In genomic region chr9:99243190-99243894, GRCm38 (mm10) we compare ENCODE assay signal across 8 mouse cellular contexts. TPM values are rescaled to one million over a fixed set of nuclear protein-coding genes. Genes with fewer than 3 reads are reported as not detected.
DNase-seq lines count a peak whose midpoint lies in the region; ATAC-seq and TF ChIP-seq lines count a peak whose summit lies in the region.

Gene Cep70 (plus strand): TSS chr9:99243367.

- DNase-seq in c-Kit-negative CD71-positive TER-119-positive erythroid progenitor cells, embryonic 14.5 days (ENCODE audit: low read depth, low spot score), result peak; percentile 96
- DNase-seq in fibroblast of lung, adult 2 months (ENCODE audit: low read depth), result peak; percentile 74
- peak; percentile 97 to 98 for DNase-seq in kidney, postnatal 25 days
- DNase-seq in liver, embryonic 14.5 days (ENCODE audit: low read depth in 3 of 3, low spot score in 3 of 3), result peak; percentile 87 to 90 (median 89)
- DNase-seq in neural tube, embryonic 11.5 days (ENCODE audit: low spot score), result peak; percentile 97
- peak; percentile 98 for DNase-seq in stomach, postnatal 0 days (ENCODE audit: low spot score)

- TF ChIP-seq EP300 in liver, embryonic 14.5 days (IDR thresholded peaks at IDR 0.05; ENCODE audit: low read depth), result no peak
- TF ChIP-seq EP300 in stomach, postnatal 0 days (optimal IDR thresholded peaks at IDR 0.05), result no peak

- 0 out of 2 replicates have a peak, but pooled peaks have one; percentile 0 for TF ChIP-seq CTCF in liver, embryonic 14.5 days (IDR thresholded peaks at IDR 0.05; ENCODE audit: low read depth)
- TF ChIP-seq CTCF in stomach, postnatal 0 days (IDR thresholded peaks at IDR 0.05; ENCODE audit: low read depth), result no peak; the same call in none of the 2 replicates

- ATAC-seq in CD4-positive, CD25-positive, alpha-beta regulatory T cell, adult 4 months, result peak; percentile 91
- peak; percentile 97 for ATAC-seq in heart, embryonic 15.5 days (replicated peaks; ENCODE audit: insufficient number of reproducible peaks, insufficient read depth, low FRiP score, low read depth)
- ATAC-seq in liver, embryonic 14.5 days (ENCODE audit: insufficient read depth), result peak; percentile 90
- peak; percentile 94 for ATAC-seq in neural tube, embryonic 11.5 days (ENCODE audit: insufficient read depth, low FRiP score, low TSS enrichment)
- peak; percentile 98 for ATAC-seq in stomach, postnatal 0 days (ENCODE audit: low FRiP score, low TSS enrichment)

- H3K9me3 ChIP-seq in heart, embryonic 15.5 days (replicated peaks), result no peaks in the 10 kb centered on the region
- H3K9me3 ChIP-seq in liver, embryonic 14.5 days (ENCODE audit: control insufficient read depth, low read length), result no peaks in the 10 kb centered on the region
- no peaks in the 10 kb centered on the region for H3K9me3 ChIP-seq in neural tube, embryonic 11.5 days (ENCODE audit: control insufficient read depth, low read length)
- H3K9me3 ChIP-seq in stomach, postnatal 0 days (ENCODE audit: control insufficient read depth, low read length), result no peaks in the 10 kb centered on the region

- peaks cover 12% of the 10 kb centered on the region for H3K4me1 ChIP-seq in heart, embryonic 15.5 days (replicated peaks)
- peaks cover 21 to 45% of the 10 kb centered on the region in 2 experiments for H3K4me1 ChIP-seq in liver, embryonic 14.5 days (replicated peaks; ENCODE audit: control insufficient read depth in 2 of 2, insufficient read depth in 2 of 2, low read length in 1 of 2)
- peaks cover 3% of the 10 kb centered on the region; the same call in 1 of the 2 replicates for H3K4me1 ChIP-seq in neural tube, embryonic 11.5 days (ENCODE audit: control insufficient read depth, insufficient read depth, low read length)
- H3K4me1 ChIP-seq in stomach, postnatal 0 days (replicated peaks; ENCODE audit: control insufficient read depth, insufficient read depth), result 0 out of 2 replicates have a peak, but pooled peaks cover 3% of the 10 kb centered on the region

- under 1% methylated on average over 66 of the region's 66 CpGs for WGBS in heart, embryonic 15.5 days
- under 1% methylated on average over 66 of the region's 66 CpGs for WGBS in liver, embryonic 14.5 days (ENCODE audit: insufficient replicate concordance)
- under 1% methylated on average over 65 of the region's 66 CpGs for WGBS in neural tube, embryonic 11.5 days
- WGBS in stomach, postnatal 0 days, result under 1% methylated on average over 65 of the region's 66 CpGs

- H3K27ac ChIP-seq in heart, embryonic 15.5 days, result peak within 1 kb of the TSS; percentile 70
- peak within 1 kb of the TSS; percentile 85 for H3K27ac ChIP-seq in liver, embryonic 14.5 days
- H3K27ac ChIP-seq in neural tube, embryonic 11.5 days (ENCODE audit: low read depth, low read length), result 0 out of 2 replicates have a peak within 1 kb of the TSS, but pooled peaks have one; percentile 9
- peak within 1 kb of the TSS; percentile 67 for H3K27ac ChIP-seq in stomach, postnatal 0 days (replicated peaks)

- H3K36me3 ChIP-seq in heart, embryonic 15.5 days, result no peaks in the 10 kb centered on the region
- peaks cover 8% of the 10 kb centered on the region for H3K36me3 ChIP-seq in liver, embryonic 14.5 days (replicated peaks; ENCODE audit: control insufficient read depth, insufficient read depth, low read depth)
- H3K36me3 ChIP-seq in neural tube, embryonic 11.5 days (ENCODE audit: control insufficient read depth, insufficient read depth, low read length), result no peaks in the 10 kb centered on the region
- no peaks in the 10 kb centered on the region for H3K36me3 ChIP-seq in stomach, postnatal 0 days (ENCODE audit: control insufficient read depth, insufficient read depth, low read length)

- H3K4me3 ChIP-seq in heart, embryonic 15.5 days, result peak within 1 kb of the TSS; percentile 94
- peak within 1 kb of the TSS; percentile 81 to 97 for H3K4me3 ChIP-seq in liver, embryonic 14.5 days (ENCODE audit: insufficient read depth in 1 of 2, low read depth in 2 of 2, low read length in 2 of 2)
- peak within 1 kb of the TSS; percentile 70 for H3K4me3 ChIP-seq in neural tube, embryonic 11.5 days (ENCODE audit: low read depth, low read length)
- H3K4me3 ChIP-seq in stomach, postnatal 0 days (ENCODE audit: low read depth, low read length), result peak within 1 kb of the TSS; percentile 87

- no peaks in the 10 kb centered on the region for H3K27me3 ChIP-seq in heart, embryonic 15.5 days
- no peaks in the 10 kb centered on the region for H3K27me3 ChIP-seq in liver, embryonic 14.5 days (ENCODE audit: control insufficient read depth, insufficient read depth, low read length)
- no peaks in the 10 kb centered on the region for H3K27me3 ChIP-seq in neural tube, embryonic 11.5 days (ENCODE audit: control insufficient read depth, insufficient read depth, low read length)
- H3K27me3 ChIP-seq in stomach, postnatal 0 days (ENCODE audit: control insufficient read depth, insufficient read depth, low read length), result no peaks in the 10 kb centered on the region

- H3K4me2 ChIP-seq in heart, embryonic 15.5 days, result peak within 1 kb of the TSS; percentile 68
- H3K4me2 ChIP-seq in liver, embryonic 14.5 days (ENCODE audit: low read depth), result peak within 1 kb of the TSS; percentile 83
- peak within 1 kb of the TSS; percentile 67 for H3K4me2 ChIP-seq in neural tube, embryonic 11.5 days (ENCODE audit: low read depth)
- H3K4me2 ChIP-seq in stomach, postnatal 0 days (replicated peaks; ENCODE audit: low read depth), result peak within 1 kb of the TSS; percentile 58

- peak within 1 kb of the TSS; percentile 82 for H3K9ac ChIP-seq in heart, embryonic 15.5 days
- peak within 1 kb of the TSS; percentile 93 for H3K9ac ChIP-seq in liver, embryonic 14.5 days (replicated peaks)
- H3K9ac ChIP-seq in neural tube, embryonic 11.5 days (ENCODE audit: low read length), result peak within 1 kb of the TSS; percentile 65
- peak within 1 kb of the TSS; percentile 70 for H3K9ac ChIP-seq in stomach, postnatal 0 days (ENCODE audit: low read length)

RNA-seq across cellular contexts. Expression of gene Cep70, which starts in this region (rescaled TPM):
- polyA plus RNA-seq in CD4-positive, CD25-positive, alpha-beta regulatory T cell, adult 4 months (2017; shearing (Covaris generic)), result 10 to 100 TPM; 18.8 to 20.3 TPM
- polyA plus RNA-seq in heart, embryonic 15.5 days (2015; fragmentation: Nextera tagmentation; extraction: Ambion mirVana), result 20.9 and 22.7 TPM in 2 replicates
- 10.5 and 13.7 TPM in 2 replicates for polyA plus RNA-seq in liver, embryonic 14.5 days (2012; rRNA removed)
- 25.5 and 27.2 TPM in 2 replicates for polyA plus RNA-seq in liver, embryonic 14.5 days (2014; fragmentation: Nextera tagmentation; extraction: Ambion mirVana)
- 43.7 and 46.7 TPM in 2 replicates for polyA plus RNA-seq in neural tube, embryonic 11.5 days (2014; fragmentation: Nextera tagmentation; extraction: Ambion mirVana)
- 11.6 and 13.3 TPM in 2 replicates for polyA plus RNA-seq in stomach, postnatal 0 days (2015; fragmentation: Nextera tagmentation; extraction: Ambion mirVana)

Comparison
In these comparisons a context has a peak if more than half of its experiments do, and no peak if none do; other contexts are left out.
1. Peak in every context shown above with its lines: DNase-seq, ATAC-seq, H3K4me3 ChIP-seq and H3K27ac ChIP-seq.
2. H3K27ac ChIP-seq: peak in every context shown above with its lines; median percentile 85 in liver, embryonic 14.5 days; 70 in heart, embryonic 15.5 days; 67 in stomach, postnatal 0 days; 9 in neural tube, embryonic 11.5 days.